In genomic region chr3:130853866-130854265, GRCm38 (mm10) we compare ENCODE assay signal across 18 mouse cellular contexts.
DNase-seq lines count a peak whose midpoint lies in the region; ATAC-seq and TF ChIP-seq lines count a peak whose summit lies in the region.
"Had no signal": no experiment of that assay in that cellular context is flagged by ENCODE, and none has a peak within 500 bp of the region (broad histone marks: within the 10 kb centered on the region; RNA-seq: fewer than 3 reads in every experiment).

No protein-coding gene starts in this region.

- H3K9ac ChIP-seq in liver, adult 2 months (ENCODE audit: low read depth, low read length) = no peak overlapping the region
- H3K9ac ChIP-seq in liver, embryonic 12.5 days = no peak overlapping the region
- H3K9ac ChIP-seq in liver, embryonic 16.5 days (ENCODE audit: low read depth, low read length) = no peak overlapping the region
- H3K9ac ChIP-seq: embryonic facial prominence, embryonic 12.5 days; forebrain, embryonic 13.5 days; forebrain, embryonic 15.5 days; forebrain, postnatal 0 days had no signal

- no peak overlapping the region for H3K4me2 ChIP-seq in liver, embryonic 12.5 days
- H3K4me2 ChIP-seq in liver, embryonic 16.5 days (ENCODE audit: low read depth, low read length) = no peak overlapping the region
- H3K4me2 ChIP-seq: embryonic facial prominence, embryonic 12.5 days; forebrain, embryonic 13.5 days; forebrain, embryonic 15.5 days had no signal

- H3K79me2 ChIP-seq in liver, adult 2 months (ENCODE audit: control insufficient read depth, insufficient read depth, low read length) = no peaks in the 10 kb centered on the region

- no peaks in the 10 kb centered on the region for H3K9me3 ChIP-seq in liver, embryonic 12.5 days (replicated peaks)
- H3K9me3 ChIP-seq in liver, embryonic 16.5 days (replicated peaks; ENCODE audit: control insufficient read depth, low read length) = no peaks in the 10 kb centered on the region
- H3K9me3 ChIP-seq: embryonic facial prominence, embryonic 10.5 days; embryonic facial prominence, embryonic 12.5 days; forebrain, embryonic 13.5 days; forebrain, embryonic 15.5 days had no signal

- no peaks in the 10 kb centered on the region for H3K4me1 ChIP-seq in liver, adult 2 months (ENCODE audit: control insufficient read depth, insufficient read depth, low read length)
- H3K4me1 ChIP-seq in liver, embryonic 12.5 days = no peaks in the 10 kb centered on the region
- H3K4me1 ChIP-seq in liver, embryonic 16.5 days (ENCODE audit: control insufficient read depth, low read depth, low read length) = no peaks in the 10 kb centered on the region
- H3K4me1 ChIP-seq: embryonic facial prominence, embryonic 12.5 days; forebrain, embryonic 13.5 days; forebrain, embryonic 15.5 days had no signal

- TF ChIP-seq POLR2A in liver, adult 2 months (IDR thresholded peaks at IDR 0.05; ENCODE audit: extremely low read depth, insufficient read depth, low read length) = no peak

- DNase-seq in liver, adult 2 months (ENCODE audit: extremely low read depth, low read depth, low spot score) = peak; percentile 64
- no peak for DNase-seq in frontal cortex, postnatal 36 days (ENCODE audit: low spot score in 2 of 2)
- no peak for DNase-seq in gastrocnemius, adult 18-20 months (ENCODE audit: low spot score)
- DNase-seq: adrenal gland, adult 2 months; adrenal gland, postnatal 10 days; adrenal gland, postnatal 25 days; cerebellum, adult 11 months; cerebellum, adult 18-20 months; cerebellum, adult 8-10 months; cerebellum, postnatal 10 days; cerebellum, postnatal 25 days; forebrain, postnatal 0 days had no signal

- H3K27me3 ChIP-seq in liver, adult 2 months (ENCODE audit: control insufficient read depth, insufficient read depth, low read length) = no peaks in the 10 kb centered on the region
- H3K27me3 ChIP-seq in liver, embryonic 12.5 days (replicated peaks) = no peaks in the 10 kb centered on the region
- H3K27me3 ChIP-seq in liver, embryonic 16.5 days (ENCODE audit: control insufficient read depth, insufficient read depth, low read depth, low read length) = no peaks in the 10 kb centered on the region
- H3K27me3 ChIP-seq: embryonic facial prominence, embryonic 12.5 days; forebrain, embryonic 13.5 days; forebrain, embryonic 15.5 days had no signal

- no peak overlapping the region for H3K27ac ChIP-seq in liver, adult 2 months (replicated peaks; ENCODE audit: insufficient read depth, low read depth, low read length)
- H3K27ac ChIP-seq in liver, embryonic 12.5 days = no peak overlapping the region
- H3K27ac ChIP-seq in liver, embryonic 16.5 days (ENCODE audit: low read length) = no peak overlapping the region
- H3K27ac ChIP-seq: embryonic facial prominence, embryonic 10.5 days; embryonic facial prominence, embryonic 12.5 days; forebrain, embryonic 13.5 days; forebrain, embryonic 15.5 days had no signal

- H3K36me3 ChIP-seq in liver, adult 2 months (ENCODE audit: control insufficient read depth, insufficient read depth, low read length) = no peaks in the 10 kb centered on the region
- H3K36me3 ChIP-seq in liver, embryonic 12.5 days = no peaks in the 10 kb centered on the region
- no peaks in the 10 kb centered on the region for H3K36me3 ChIP-seq in liver, embryonic 16.5 days (ENCODE audit: control insufficient read depth, insufficient read depth)
- H3K36me3 ChIP-seq: embryonic facial prominence, embryonic 10.5 days; embryonic facial prominence, embryonic 12.5 days; forebrain, embryonic 15.5 days had no signal

- H3K4me3 ChIP-seq in liver, adult 2 months (ENCODE audit: insufficient read depth, low read depth, low read length) = no peak overlapping the region
- no peak overlapping the region for H3K4me3 ChIP-seq in liver, embryonic 12.5 days
- H3K4me3 ChIP-seq in liver, embryonic 16.5 days (ENCODE audit: low read depth, low read length) = no peak overlapping the region
- H3K4me3 ChIP-seq: embryonic facial prominence, embryonic 10.5 days; embryonic facial prominence, embryonic 12.5 days; forebrain, embryonic 13.5 days; forebrain, embryonic 15.5 days had no signal

- no peak for ATAC-seq in liver, embryonic 12.5 days
- ATAC-seq in liver, embryonic 16.5 days (ENCODE audit: low read depth) = peak; percentile 16; the same call in 1 of the 2 replicates
- ATAC-seq: forebrain, embryonic 13.5 days; forebrain, embryonic 15.5 days; forebrain, postnatal 0 days had no signal

- WGBS in liver, adult 2 months = 39% methylated on average over 9 of the region's 9 CpGs
- WGBS in liver, embryonic 12.5 days (ENCODE audit: insufficient replicate concordance) = 79% methylated on average over 9 of the region's 9 CpGs
- WGBS in liver, embryonic 16.5 days (ENCODE audit: insufficient replicate concordance) = 72% methylated on average over 9 of the region's 9 CpGs

- TF ChIP-seq CTCF in liver, adult 2 months (IDR thresholded peaks at IDR 0.05; ENCODE audit: low read depth, low read length) = no peak
